Mouse (Mus musculus) forebrain, embryonic 10.5 days (tissue): ENCODE measurements around the gene Nlrp4c. TPM values are rescaled to one million over a fixed set of nuclear protein-coding genes. Genes with fewer than 3 reads are reported as not detected.
A peak's percentile ranks its signal among the peaks of the same experiment; 100 is the strongest.
"Not testable (repeated sequence)": the region's sequence is repeated elsewhere in the genome, so short reads cannot be mapped to it uniquely, and the experiment has no call there.

Experiments used
- DNase-seq: peaks from one replicate; pipeline ENCODE4 v3.0.0-alpha.2; 2017; ENCODE audit warnings: low spot score; ENCODE audit errors: extremely low spot score
- H3K27ac ChIP-seq: fragments of 300-500 bp; sonication (generic); 2 replicates; pipeline ENCODE4 v1.5.1; 2016; ENCODE audit warnings: mild to moderate bottlenecking
- H3K27me3 ChIP-seq: fragments of 300-500 bp; sonication (generic); 2 replicates; pipeline ENCODE4 v1.6.1; 2016; ENCODE audit warnings: mild to moderate bottlenecking; ENCODE audit not compliant: poor library complexity, severe bottlenecking
- H3K36me3 ChIP-seq: fragments of 300-500 bp; sonication (generic); replicated peaks from 2 replicates; pipeline ENCODE4 v1.6.1; 2016; ENCODE audit warnings: mild to moderate bottlenecking, moderate library complexity
- H3K4me1 ChIP-seq: fragments of 300-500 bp; sonication (generic); 2 replicates; pipeline ENCODE4 v1.6.1; 2016
- H3K4me3 ChIP-seq: fragments of 300-500 bp; sonication (generic); 2 replicates; pipeline ENCODE4 v1.5.1; 2016; ENCODE audit warnings: mild to moderate bottlenecking, moderate library complexity
- H3K9me3 ChIP-seq: fragments of 300-500 bp; sonication (generic); 2 replicates; pipeline ENCODE4 v1.6.1; 2016; ENCODE audit warnings: mild to moderate bottlenecking, moderate library complexity
- WGBS: fragments of 180-500 bp; shearing (Covaris S2); methylation state at CpG from one replicate; pipeline ENCODE4 v1.1.7; 2016; 5-methylcytosine and 5-hydroxymethylcytosine counted together
- polyA plus RNA-seq: library from polyadenylated mRNA; unstranded; fragments of >200 nt; fragmentation: Nextera tagmentation; extraction: Ambion mirVana; gene quantifications from 2 replicates; pipeline ENCODE4 v1.2.1, GENCODE M21; 2016

The Nlrp4c gene
- polyA plus RNA-seq, result not detected in 2 replicates

DNA sequence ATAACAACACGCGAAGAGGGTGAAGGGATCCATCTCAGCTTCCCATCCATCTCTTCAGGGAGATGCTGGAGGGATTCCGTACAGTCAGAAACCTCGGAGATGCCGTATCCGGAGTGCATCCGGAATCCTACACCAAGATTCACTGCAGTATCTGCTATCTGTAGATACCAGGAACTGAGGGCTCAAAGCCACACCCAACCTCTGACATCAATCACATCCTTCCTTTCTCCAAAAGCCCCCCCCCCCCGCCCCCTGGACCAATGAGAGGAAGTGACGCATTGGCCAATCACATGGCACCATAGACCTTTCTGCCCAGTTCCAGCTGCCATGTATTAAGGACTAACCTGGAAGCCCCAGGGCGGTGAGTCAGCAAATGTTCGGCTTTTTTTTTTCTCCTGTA, at the start of gene Nlrp4c:
Gene Nlrp4c (plus strand): TSS at position 301 of the 400 bp plus-strand sequence.
- no peak for DNase-seq
- 85% methylated on average over 11 of the region's 11 CpGs for WGBS
- Histone ChIP-seq H3K36me3 (no peaks in the 10 kb centered on the region), H3K9me3 (peaks cover 66% of the 10 kb centered on the region), H3K27ac (no peak within 1 kb of the TSS), H3K27me3 (no peaks in the 10 kb centered on the region), H3K4me3 (no peak within 1 kb of the TSS), H3K4me1 (no peaks in the 10 kb centered on the region)

DNA sequence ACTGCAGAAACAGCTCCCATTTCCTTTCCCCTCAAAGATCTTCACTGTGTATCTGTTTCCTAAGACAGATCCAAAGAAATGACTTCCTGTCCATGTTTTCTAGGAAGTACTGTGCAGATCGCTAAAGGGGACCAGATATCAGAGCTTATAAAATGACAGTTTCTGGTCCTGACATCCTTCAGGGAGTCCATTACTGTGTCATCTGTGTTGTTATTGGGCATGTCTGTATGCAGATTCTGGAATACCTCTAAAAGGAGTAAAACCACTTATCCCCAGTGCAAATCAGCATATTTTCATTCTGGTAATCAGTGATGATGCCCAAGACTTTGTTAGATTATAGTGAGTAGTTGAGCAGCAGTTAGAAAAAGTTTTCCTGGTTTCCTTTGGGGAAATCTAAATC, 34.1 kb upstream of the Nlrp4c start, which contains the start of gene Vmn1r65:
Gene Vmn1r65 (minus strand): TSS at position 101 of the 400 bp plus-strand sequence.
- WGBS, result 95% methylated on average over 1 of the region's 1 CpGs
- Histone ChIP-seq H3K4me3 (no peak within 1 kb of the TSS), H3K27me3 (no peaks in the 10 kb centered on the region), H3K9me3 (peaks cover 61% of the 10 kb centered on the region), H3K27ac (no peak within 1 kb of the TSS), H3K4me1 (no peaks in the 10 kb centered on the region), H3K36me3 (no peaks in the 10 kb centered on the region)
- DNase-seq, result no peak

GRCm38 (mm10) chr7:6119501-6119900, 74.5 kb downstream of the Nlrp4c start:
- Histone ChIP-seq H3K36me3 (no peaks in the 10 kb centered on the region), H3K9me3 (peaks cover 16% of the 10 kb centered on the region; the same call in 1 of the 2 replicates), H3K27ac (no peak overlapping the region), H3K4me3 (no peak overlapping the region), H3K27me3 (no peaks in the 10 kb centered on the region), H3K4me1 (no peaks in the 10 kb centered on the region)
- WGBS, result 80% methylated on average over 3 of the region's 3 CpGs
- DNase-seq, result no peak

DNA sequence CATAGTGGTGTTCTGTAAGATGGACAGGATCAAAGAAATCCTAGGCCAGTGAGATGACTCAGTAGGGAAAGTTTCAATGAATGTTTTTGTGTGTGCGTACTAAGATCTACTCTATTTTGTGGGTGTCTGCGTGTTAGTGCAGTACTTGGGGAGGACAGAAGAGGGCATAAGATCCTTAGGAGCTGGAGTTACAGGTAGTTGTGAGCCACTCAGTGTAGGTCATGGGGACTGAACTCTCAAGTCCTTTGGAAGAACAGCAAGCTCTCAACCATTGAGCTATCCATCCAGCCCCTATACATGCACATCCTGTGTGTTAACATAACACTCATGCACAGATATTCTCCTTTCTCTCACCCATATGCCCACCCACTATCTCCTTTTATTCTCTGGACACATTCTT, 75.1 kb downstream of the Nlrp4c start:
- not testable (repeated sequence) for H3K27ac ChIP-seq, DNase-seq, H3K27me3 ChIP-seq, H3K36me3 ChIP-seq, H3K4me3 ChIP-seq, H3K4me1 ChIP-seq
- WGBS, result 81% methylated on average over 2 of the region's 2 CpGs
- H3K9me3 ChIP-seq, result peaks cover 16% of the 10 kb centered on the region; the same call in 1 of the 2 replicates

- H3K36me3 ChIP-seq, H3K27me3 ChIP-seq, H3K27ac ChIP-seq, H3K4me1 ChIP-seq, DNase-seq, H3K4me3 ChIP-seq: not testable (repeated sequence)
- 85% methylated on average over 1 of the region's 1 CpGs for WGBS
- H3K9me3 ChIP-seq, result peaks cover 16% of the 10 kb centered on the region; the same call in 1 of the 2 replicates
Observed at GRCm38 (mm10) chr7:6121128-6121527, 76.2 kb downstream of the Nlrp4c start.

GRCm38 (mm10) chr7:6126690-6127448, 81.9 kb downstream of the Nlrp4c start:
- 40% methylated on average over 7 of the region's 7 CpGs for WGBS
- peak; percentile 45 for DNase-seq
- H3K27ac ChIP-seq, result no peak overlapping the region

GRCm38 (mm10) chr7:6130346-6130745, 85.4 kb downstream of the Nlrp4c start:
- no peaks in the 10 kb centered on the region for H3K4me1 ChIP-seq
- peaks cover 45% of the 10 kb centered on the region for H3K36me3 ChIP-seq
- H3K4me3 ChIP-seq, result no peak overlapping the region
- no peaks in the 10 kb centered on the region for H3K27me3 ChIP-seq
- 44% methylated on average over 4 of the region's 4 CpGs for WGBS
- no peak overlapping the region for H3K27ac ChIP-seq
- no peak for DNase-seq
- H3K9me3 ChIP-seq, result peaks cover 23% of the 10 kb centered on the region

More at GRCm38 (mm10) chr7:6126690-6127448, 81.9 kb downstream of the Nlrp4c start:
- H3K4me3 ChIP-seq, result no peak overlapping the region
- H3K27me3 ChIP-seq, result no peaks in the 10 kb centered on the region
- H3K36me3 ChIP-seq, result peaks cover 12% of the 10 kb centered on the region
- peaks cover 10% of the 10 kb centered on the region; the same call in 1 of the 2 replicates for H3K9me3 ChIP-seq
- H3K4me1 ChIP-seq, result no peaks in the 10 kb centered on the region

- Histone ChIP-seq H3K4me3 (no peak overlapping the region), H3K36me3 (peaks cover 67% of the 10 kb centered on the region), H3K27ac (no peak overlapping the region), H3K4me1 (no peaks in the 10 kb centered on the region), H3K27me3 (no peaks in the 10 kb centered on the region), H3K9me3 (peaks cover 23% of the 10 kb centered on the region)
- WGBS, result 80% methylated on average over 30 of the region's 30 CpGs
- no peak for DNase-seq
Observed at GRCm38 (mm10) chr7:6132646-6133045, 87.7 kb downstream of the Nlrp4c start.

DNA sequence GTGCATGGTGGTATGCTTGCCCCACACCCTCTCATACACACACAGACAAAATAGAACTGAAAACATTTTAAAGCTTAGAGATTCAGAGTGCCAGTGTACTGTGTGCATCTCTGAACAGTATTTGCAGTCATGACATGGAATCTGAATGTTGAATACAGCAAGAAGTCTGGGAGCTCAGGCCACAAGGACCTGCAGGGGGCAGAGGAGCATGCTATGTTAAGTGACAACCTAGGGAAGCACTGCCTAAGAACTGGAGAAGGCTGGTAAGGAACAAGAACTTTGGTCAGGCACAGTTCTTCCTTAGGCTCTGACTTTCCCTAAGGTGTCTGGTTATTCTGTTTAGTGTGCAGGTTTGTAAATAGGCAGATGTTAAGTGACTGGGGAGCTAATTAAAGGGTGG, 91.5 kb downstream of the Nlrp4c start:
- DNase-seq, result no peak
- Histone ChIP-seq H3K9me3 (peaks cover 23% of the 10 kb centered on the region), H3K4me1 (no peaks in the 10 kb centered on the region), H3K27ac (no peak overlapping the region), H3K4me3 (no peak overlapping the region), H3K27me3 (no peaks in the 10 kb centered on the region), H3K36me3 (peaks cover 94% of the 10 kb centered on the region)

DNA sequence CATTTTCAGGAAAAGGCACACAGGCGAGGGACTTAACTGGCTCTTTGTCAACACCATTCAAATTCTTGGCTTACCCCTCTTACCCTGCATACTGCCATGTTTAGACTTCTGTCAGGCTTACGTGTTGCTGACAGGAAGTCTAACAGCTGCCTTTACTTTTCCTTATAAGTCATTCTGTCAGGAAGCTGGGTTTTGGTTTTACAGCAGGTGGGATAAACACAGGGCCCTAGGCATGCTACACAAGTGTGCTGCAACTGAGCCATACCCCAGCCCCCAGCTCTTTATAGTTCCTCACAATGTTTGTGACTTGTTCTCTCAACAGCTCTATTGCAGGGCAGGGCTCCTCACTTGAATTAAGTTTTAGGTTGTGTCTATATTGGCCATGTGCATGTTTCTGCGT, 94.3 kb downstream of the Nlrp4c start:
- DNase-seq, result no peak
- 88% methylated on average over 3 of the region's 3 CpGs for WGBS

GRCm38 (mm10) chr7:6143991-6144531, 99.1 kb downstream of the Nlrp4c start:
- 85% methylated on average over 2 of the region's 2 CpGs for WGBS
- Histone ChIP-seq H3K9me3 (no peaks in the 10 kb centered on the region), H3K27ac (no peak overlapping the region), H3K4me3 (no peak overlapping the region), H3K27me3 (no peaks in the 10 kb centered on the region), H3K4me1 (peaks cover 12% of the 10 kb centered on the region), H3K36me3 (peaks cover 36% of the 10 kb centered on the region)
- no peak for DNase-seq

More for the DNA sequence above, 94.3 kb downstream of the Nlrp4c start:
- Histone ChIP-seq H3K9me3 (no peaks in the 10 kb centered on the region), H3K27ac (no peak overlapping the region), H3K4me1 (no peaks in the 10 kb centered on the region), H3K4me3 (no peak overlapping the region), H3K36me3 (peaks cover 77% of the 10 kb centered on the region), H3K27me3 (no peaks in the 10 kb centered on the region)

- WGBS, result 92% methylated on average over 8 of the region's 8 CpGs
- H3K4me1 ChIP-seq, result peaks cover 15% of the 10 kb centered on the region
- no peak overlapping the region for H3K4me3 ChIP-seq
- no peaks in the 10 kb centered on the region for H3K27me3 ChIP-seq
- no peak for DNase-seq
- H3K9me3 ChIP-seq, result no peaks in the 10 kb centered on the region
- H3K27ac ChIP-seq, result no peak overlapping the region
- H3K36me3 ChIP-seq, result peaks cover 21% of the 10 kb centered on the region
Observed at GRCm38 (mm10) chr7:6145423-6146188, 100.6 kb downstream of the Nlrp4c start.
